Mouse (Mus musculus) spleen, adult 2 months (tissue): ENCODE measurements around the gene Ubp1. TPM values are rescaled to one million over a fixed set of nuclear protein-coding genes. Genes with fewer than 3 reads are reported as not detected.

Source experiments
- DNase-seq, 2 experiments: peaks; one replicate each; pipeline versions ENCODE4 v3.0.0 to v3.0.0-alpha.2; 2012 to 2021; ENCODE audit warnings: low spot score in 2 of 2, low read depth in 1 of 2
- H3K27ac ChIP-seq: fragments of 200-500 bp; 2 replicates; pipeline ENCODE4 v1.5.1; 2012; ENCODE audit warnings: low read length, inconsistent platforms; ENCODE audit not compliant: insufficient read depth
- H3K27me3 ChIP-seq: fragments of 200-500 bp; 2 replicates; pipeline ENCODE4 v1.6.1; 2012; ENCODE audit warnings: mild to moderate bottlenecking, moderate library complexity, low read length, inconsistent platforms; ENCODE audit not compliant: control insufficient read depth, insufficient read depth
- H3K36me3 ChIP-seq: fragments of 200-500 bp; 2 replicates; pipeline ENCODE4 v1.6.1; 2012; ENCODE audit warnings: mild to moderate bottlenecking, low read length, inconsistent platforms; ENCODE audit not compliant: control insufficient read depth, insufficient read depth
- H3K4me1 ChIP-seq: fragments of 200-500 bp; 2 replicates; pipeline ENCODE4 v1.6.1; 2011; ENCODE audit warnings: inconsistent platforms; ENCODE audit not compliant: control insufficient read depth, insufficient read depth, insufficient read length
- H3K4me3 ChIP-seq: fragments of 200-500 bp; 2 replicates; pipeline ENCODE4 v1.5.1; 2011; ENCODE audit warnings: mild to moderate bottlenecking, inconsistent platforms; ENCODE audit not compliant: insufficient read depth, insufficient read length; ENCODE audit errors: extremely low read depth
- CTCF ChIP-seq: fragments of 200-500 bp; IDR thresholded peaks from 2 replicates; pipeline ENCODE4 v1.5.1; 2011; ENCODE audit warnings: mild to moderate bottlenecking, inconsistent platforms; ENCODE audit not compliant: insufficient read depth, insufficient read length, insufficient replicate concordance; ENCODE audit errors: extremely low read depth
- POLR2A ChIP-seq: fragments of 200-500 bp; IDR thresholded peaks from 2 replicates; pipeline ENCODE4 v1.6.1; 2011; ENCODE audit warnings: low read depth, low read length, inconsistent platforms
- WGBS: fragments of 180-500 bp; shearing (Covaris S2); methylation state at CpG from one replicate; pipeline ENCODE4 v1.1.7; 2018; 5-methylcytosine and 5-hydroxymethylcytosine counted together
- polyA plus RNA-seq: library from polyadenylated mRNA; depleted of rRNA; stranded (reverse); fragments of >200 nt; gene quantifications from 2 replicates; pipeline ENCODE4 v1.2.3, GENCODE M21; 2012

The Ubp1 gene
- polyA plus RNA-seq, 1 experiment, result 51.1 TPM

GRCm38 (mm10) chr9:113928591-113928990 is 2.1 kb upstream of the Ubp1 start:
- Histone ChIP-seq H3K4me3 (no peak overlapping the region), H3K27ac (peak overlapping the region; percentile 25; the same call in 1 of the 2 replicates), H3K4me1 (peaks cover 5% of the 10 kb centered on the region; the same call in 1 of the 2 replicates), H3K36me3 (peaks cover 2% of the 10 kb centered on the region; the same call in 1 of the 2 replicates), H3K27me3 (no peaks in the 10 kb centered on the region)
- WGBS, result 8% methylated on average over 4 of the region's 4 CpGs
- DNase-seq, result peak in 1 of 2 experiments; percentile 30
- TF ChIP-seq POLR2A, result no peak
- no peak for TF ChIP-seq CTCF

- Histone ChIP-seq H3K27ac (no peak overlapping the region), H3K4me3 (no peak overlapping the region), H3K36me3 (no peaks in the 10 kb centered on the region), H3K4me1 (peaks cover 5% of the 10 kb centered on the region; the same call in 1 of the 2 replicates), H3K27me3 (no peaks in the 10 kb centered on the region)
- no peak for DNase-seq
- 94% methylated on average over 1 of the region's 1 CpGs for WGBS
- no peak for TF ChIP-seq POLR2A
- TF ChIP-seq CTCF, result no peak
These were observed 1.1 kb upstream of the Ubp1 start for GRCm38 (mm10) chr9:113929676-113930075.

- Histone ChIP-seq H3K4me3 (peak overlapping the region; percentile 76), H3K27ac (peak overlapping the region; percentile 57), H3K36me3 (no peaks in the 10 kb centered on the region), H3K4me1 (peaks cover 5% of the 10 kb centered on the region; the same call in 1 of the 2 replicates), H3K27me3 (no peaks in the 10 kb centered on the region)
- under 1% methylated on average over 72 of the region's 91 CpGs for WGBS
- TF ChIP-seq CTCF (no peak), POLR2A (no peak)
- DNase-seq, result peak in 1 of 2 experiments; percentile 22
These were observed 803 bp downstream of the Ubp1 start for GRCm38 (mm10) chr9:113931375-113932099.

GRCm38 (mm10) chr9:113932100-113932470 is 1.4 kb downstream of the Ubp1 start:
- no peak for DNase-seq
- TF ChIP-seq POLR2A, result no peak
- no peaks in the 10 kb centered on the region for H3K36me3 ChIP-seq
- H3K4me3 ChIP-seq, result peak overlapping the region; percentile 76
- H3K4me1 ChIP-seq, result peaks cover 5% of the 10 kb centered on the region; the same call in 1 of the 2 replicates
- WGBS, result 6% methylated on average over 8 of the region's 8 CpGs
- no peaks in the 10 kb centered on the region for H3K27me3 ChIP-seq
- H3K27ac ChIP-seq, result peak overlapping the region; percentile 57

- H3K27ac ChIP-seq, result no peak overlapping the region; the same call in 1 of the 2 replicates
- H3K4me3 ChIP-seq, result peak overlapping the region; percentile 76; the same call in 1 of the 2 replicates
- TF ChIP-seq POLR2A (no peak), CTCF (no peak)
- no peaks in the 10 kb centered on the region for H3K36me3 ChIP-seq
- no peak for DNase-seq
- WGBS, result 40% methylated on average over 11 of the region's 11 CpGs
- H3K4me1 ChIP-seq, result peaks cover 5% of the 10 kb centered on the region; the same call in 1 of the 2 replicates
- no peaks in the 10 kb centered on the region for H3K27me3 ChIP-seq
These were observed 1.8 kb downstream of the Ubp1 start for GRCm38 (mm10) chr9:113932501-113932900.

GRCm38 (mm10) chr9:113935638-113936037 is 4.9 kb downstream of the Ubp1 start:
- no peak overlapping the region for H3K4me3 ChIP-seq
- no peaks in the 10 kb centered on the region for H3K27me3 ChIP-seq
- no peak for TF ChIP-seq POLR2A
- WGBS, result 81% methylated on average over 5 of the region's 5 CpGs
- H3K4me1 ChIP-seq, result peaks cover 7% of the 10 kb centered on the region
- no peak overlapping the region for H3K27ac ChIP-seq
- no peaks in the 10 kb centered on the region for H3K36me3 ChIP-seq
- DNase-seq, result no peak
